Mouse (Mus musculus): Measurements from ENCODE around the gene Gm20388. TPM values are rescaled to one million over a fixed set of nuclear protein-coding genes. Genes with fewer than 3 reads are reported as not detected.

Gene Gm20388
- polyA plus RNA-seq, 1 experiment from 2014 or later, result not detected

GRCm38 (mm10) chr8:120449139-120449538 is 538.5 kb downstream of the Gm20388 start:
- ATAC-seq (ENCODE audit: low read depth), result no peak
- Histone ChIP-seq H3K9ac (ENCODE audit: low read length) (no peak overlapping the region), H3K27ac (ENCODE audit: low read length) (no peak overlapping the region), H3K27me3 (ENCODE audit: control insufficient read depth, insufficient read depth, low read depth, low read length) (no peaks in the 10 kb centered on the region; the same call in 1 of the 2 replicates), H3K9me3 (ENCODE audit: control insufficient read depth, low read length) (no peaks in the 10 kb centered on the region), H3K4me2 (ENCODE audit: low read depth, low read length) (no peak overlapping the region), H3K4me1 (replicated peaks; ENCODE audit: control insufficient read depth, insufficient read depth, low read length) (peaks cover 14% of the 10 kb centered on the region), H3K4me3 (ENCODE audit: low read length) (no peak overlapping the region), H3K36me3 (ENCODE audit: control insufficient read depth, insufficient read depth, low read length) (no peaks in the 10 kb centered on the region)
- WGBS, result 84% methylated on average over 4 of the region's 4 CpGs

DNA sequence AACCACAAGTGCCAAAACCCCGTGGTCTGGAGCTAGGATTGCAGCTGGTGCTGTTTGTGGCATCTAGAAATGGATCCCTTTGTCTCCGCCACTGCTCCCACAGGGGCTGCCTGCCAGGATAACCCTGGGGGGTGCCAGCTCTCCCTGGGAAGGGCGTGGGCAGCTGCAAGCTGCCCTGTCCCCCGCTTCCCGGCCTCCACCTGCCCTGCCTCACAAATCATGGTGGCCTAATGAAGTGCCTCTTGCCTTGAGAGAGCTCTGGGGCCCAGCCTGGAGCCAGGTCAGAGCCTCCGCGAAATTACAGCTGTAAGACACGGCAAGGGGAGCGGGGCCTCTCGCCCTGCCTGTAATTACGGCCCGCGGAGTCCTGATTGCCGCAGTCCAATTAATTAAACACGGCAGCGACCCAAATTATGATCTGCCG is 539.0 kb downstream of the Gm20388 start:
- H3K9me3 ChIP-seq (ENCODE audit: control insufficient read depth, low read length), result no peaks in the 10 kb centered on the region
- 28% methylated on average over 17 of the region's 17 CpGs for WGBS
- peaks cover 14% of the 10 kb centered on the region for H3K4me1 ChIP-seq (replicated peaks; ENCODE audit: control insufficient read depth, insufficient read depth, low read length)
- no peak overlapping the region for H3K27ac ChIP-seq (ENCODE audit: low read length)
- H3K27me3 ChIP-seq (ENCODE audit: control insufficient read depth, insufficient read depth, low read depth, low read length), result no peaks in the 10 kb centered on the region; the same call in 1 of the 2 replicates
- no peak for ATAC-seq (ENCODE audit: low read depth)
- H3K4me3 ChIP-seq (ENCODE audit: low read length), result no peak overlapping the region
- H3K4me2 ChIP-seq (ENCODE audit: low read depth, low read length), result no peak overlapping the region
- H3K36me3 ChIP-seq (ENCODE audit: control insufficient read depth, insufficient read depth, low read length), result no peaks in the 10 kb centered on the region
- H3K9ac ChIP-seq (ENCODE audit: low read length), result 0 out of 2 replicates have a peak overlapping the region, but pooled peaks have one; percentile 14

GRCm38 (mm10) chr8:120452111-120452510 is 541.5 kb downstream of the Gm20388 start:
- H3K9me3 ChIP-seq (ENCODE audit: control insufficient read depth, low read length), result no peaks in the 10 kb centered on the region
- H3K4me3 ChIP-seq (ENCODE audit: low read length), result no peak overlapping the region
- H3K4me2 ChIP-seq (ENCODE audit: low read depth, low read length), result no peak overlapping the region
- H3K27ac ChIP-seq (ENCODE audit: low read length), result no peak overlapping the region
- peaks cover 38% of the 10 kb centered on the region for H3K4me1 ChIP-seq (replicated peaks; ENCODE audit: control insufficient read depth, insufficient read depth, low read length)
- H3K36me3 ChIP-seq (ENCODE audit: control insufficient read depth, insufficient read depth, low read length), result no peaks in the 10 kb centered on the region
- H3K27me3 ChIP-seq (ENCODE audit: control insufficient read depth, insufficient read depth, low read depth, low read length), result no peaks in the 10 kb centered on the region; the same call in 1 of the 2 replicates
- WGBS, result 92% methylated on average over 2 of the region's 2 CpGs
- H3K9ac ChIP-seq (ENCODE audit: low read length), result no peak overlapping the region
- ATAC-seq (ENCODE audit: low read depth), result no peak

DNA sequence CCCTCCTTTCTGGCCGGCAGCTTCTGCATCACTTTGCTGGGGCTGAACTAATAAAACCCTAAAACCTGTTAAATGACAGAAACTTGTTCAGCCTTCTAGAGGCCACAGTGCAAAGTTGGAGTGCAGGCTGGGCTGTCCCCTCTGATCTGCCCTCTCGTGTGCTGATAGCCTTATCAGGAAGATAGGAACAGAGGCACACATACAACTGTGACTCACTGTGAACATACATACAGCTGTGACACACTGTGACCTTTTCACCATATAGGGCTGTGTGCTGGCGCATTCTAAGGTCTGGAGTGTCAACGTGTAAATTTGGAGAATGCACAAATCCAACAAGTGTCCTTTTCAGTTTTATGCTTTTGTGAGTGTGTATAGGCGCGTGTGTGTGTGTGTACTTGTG is 543.8 kb downstream of the Gm20388 start:
- WGBS, result 51% methylated on average over 6 of the region's 6 CpGs
- no peak overlapping the region for H3K4me3 ChIP-seq (ENCODE audit: low read length)
- H3K27me3 ChIP-seq (ENCODE audit: control insufficient read depth, insufficient read depth, low read depth, low read length), result no peaks in the 10 kb centered on the region
- H3K9ac ChIP-seq (ENCODE audit: low read length), result no peak overlapping the region
- H3K36me3 ChIP-seq (ENCODE audit: control insufficient read depth, insufficient read depth, low read length), result no peaks in the 10 kb centered on the region
- no peak for ATAC-seq (ENCODE audit: low read depth)
- no peaks in the 10 kb centered on the region for H3K9me3 ChIP-seq (ENCODE audit: control insufficient read depth, low read length)
- 0 out of 2 replicates have a peak overlapping the region, but pooled peaks have one; percentile 34 for H3K27ac ChIP-seq (ENCODE audit: low read length)
- H3K4me2 ChIP-seq (ENCODE audit: low read depth, low read length), result no peak overlapping the region
- H3K4me1 ChIP-seq (replicated peaks; ENCODE audit: control insufficient read depth, insufficient read depth, low read length), result peaks cover 51% of the 10 kb centered on the region

DNA sequence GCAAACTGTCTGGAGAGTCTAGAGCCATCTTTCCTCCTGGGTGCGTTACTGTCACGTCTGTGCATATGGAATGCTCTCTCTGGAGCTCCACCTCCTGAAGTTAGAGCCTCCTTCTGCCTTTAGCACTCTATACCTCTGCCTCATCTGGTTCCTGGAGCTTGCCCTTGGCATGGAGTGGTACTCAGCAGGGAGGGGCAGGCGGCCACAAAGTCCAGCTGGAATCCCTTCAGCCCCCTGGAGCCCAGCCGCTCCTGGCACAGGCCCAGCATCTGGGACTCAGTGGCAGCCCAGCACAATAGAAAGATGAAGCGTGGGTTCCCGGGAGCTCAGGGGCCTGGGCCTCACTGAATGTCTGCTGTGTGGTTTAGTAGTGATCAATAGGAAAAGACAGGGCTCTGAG is 549.7 kb downstream of the Gm20388 start:
- Histone ChIP-seq H3K36me3 (ENCODE audit: control insufficient read depth, insufficient read depth, low read length) (no peaks in the 10 kb centered on the region), H3K4me2 (ENCODE audit: low read depth, low read length) (0 out of 2 replicates have a peak overlapping the region, but pooled peaks have one; percentile 4), H3K4me3 (ENCODE audit: low read length) (no peak overlapping the region), H3K9ac (ENCODE audit: low read length) (peak overlapping the region; percentile 48), H3K27ac (ENCODE audit: low read length) (peak overlapping the region; percentile 74), H3K27me3 (ENCODE audit: control insufficient read depth, insufficient read depth, low read depth, low read length) (no peaks in the 10 kb centered on the region), H3K9me3 (ENCODE audit: control insufficient read depth, low read length) (no peaks in the 10 kb centered on the region), H3K4me1 (replicated peaks; ENCODE audit: control insufficient read depth, insufficient read depth, low read length) (peaks cover 80% of the 10 kb centered on the region)
- ATAC-seq (ENCODE audit: low read depth), result peak; percentile 13; the same call in 1 of the 2 replicates
- WGBS, result 30% methylated on average over 6 of the region's 6 CpGs

- WGBS, result 29% methylated on average over 15 of the region's 15 CpGs
- 0 out of 2 replicates have a peak overlapping the region, but pooled peaks have one; percentile 26 for H3K9ac ChIP-seq (ENCODE audit: low read length)
- 0 out of 2 replicates have a peak overlapping the region, but pooled peaks have one; percentile 9 for H3K4me2 ChIP-seq (ENCODE audit: low read depth, low read length)
Observed at GRCm38 (mm10) chr8:120462119-120462551, 551.5 kb downstream of the Gm20388 start.

GRCm38 (mm10) chr8:120462611-120463010 is 552.0 kb downstream of the Gm20388 start:
- Histone ChIP-seq H3K36me3 (ENCODE audit: control insufficient read depth, insufficient read depth, low read length) (no peaks in the 10 kb centered on the region), H3K9ac (ENCODE audit: low read length) (no peak overlapping the region), H3K4me2 (ENCODE audit: low read depth, low read length) (no peak overlapping the region), H3K27ac (ENCODE audit: low read length) (peak overlapping the region; percentile 51), H3K4me1 (replicated peaks; ENCODE audit: control insufficient read depth, insufficient read depth, low read length) (peaks cover 77% of the 10 kb centered on the region), H3K9me3 (ENCODE audit: control insufficient read depth, low read length) (no peaks in the 10 kb centered on the region), H3K4me3 (ENCODE audit: low read length) (no peak overlapping the region), H3K27me3 (ENCODE audit: control insufficient read depth, insufficient read depth, low read depth, low read length) (no peaks in the 10 kb centered on the region)
- WGBS, result 53% methylated on average over 6 of the region's 6 CpGs
- no peak for ATAC-seq (ENCODE audit: low read depth)

More at GRCm38 (mm10) chr8:120462119-120462551, 551.5 kb downstream of the Gm20388 start:
- no peaks in the 10 kb centered on the region for H3K36me3 ChIP-seq (ENCODE audit: control insufficient read depth, insufficient read depth, low read length)
- peak overlapping the region; percentile 68 for H3K27ac ChIP-seq (ENCODE audit: low read length)
- H3K4me1 ChIP-seq (replicated peaks; ENCODE audit: control insufficient read depth, insufficient read depth, low read length), result peaks cover 80% of the 10 kb centered on the region
- ATAC-seq (ENCODE audit: low read depth), result peak; percentile 61
- H3K4me3 ChIP-seq (ENCODE audit: low read length), result no peak overlapping the region
- H3K27me3 ChIP-seq (ENCODE audit: control insufficient read depth, insufficient read depth, low read depth, low read length), result no peaks in the 10 kb centered on the region
- no peaks in the 10 kb centered on the region for H3K9me3 ChIP-seq (ENCODE audit: control insufficient read depth, low read length)

- no peak overlapping the region for H3K4me2 ChIP-seq (ENCODE audit: low read depth, low read length)
- no peak overlapping the region for H3K27ac ChIP-seq (ENCODE audit: low read length)
- no peak overlapping the region for H3K4me3 ChIP-seq (ENCODE audit: low read length)
- H3K36me3 ChIP-seq (ENCODE audit: control insufficient read depth, insufficient read depth, low read length), result no peaks in the 10 kb centered on the region
- no peaks in the 10 kb centered on the region for H3K9me3 ChIP-seq (ENCODE audit: control insufficient read depth, low read length)
- no peak for ATAC-seq (ENCODE audit: low read depth)
- 81% methylated on average over 8 of the region's 9 CpGs for WGBS
- H3K27me3 ChIP-seq (ENCODE audit: control insufficient read depth, insufficient read depth, low read depth, low read length), result no peaks in the 10 kb centered on the region
- H3K4me1 ChIP-seq (replicated peaks; ENCODE audit: control insufficient read depth, insufficient read depth, low read length), result peaks cover 64% of the 10 kb centered on the region
- no peak overlapping the region for H3K9ac ChIP-seq (ENCODE audit: low read length)
Observed at GRCm38 (mm10) chr8:120463918-120464584, 553.4 kb downstream of the Gm20388 start.

- no peak overlapping the region for H3K4me3 ChIP-seq (ENCODE audit: low read length)
- H3K4me1 ChIP-seq (replicated peaks; ENCODE audit: control insufficient read depth, insufficient read depth, low read length), result peaks cover 59% of the 10 kb centered on the region
- H3K27me3 ChIP-seq (ENCODE audit: control insufficient read depth, insufficient read depth, low read depth, low read length), result no peaks in the 10 kb centered on the region
- no peaks in the 10 kb centered on the region for H3K36me3 ChIP-seq (ENCODE audit: control insufficient read depth, insufficient read depth, low read length)
- 0 out of 2 replicates have a peak overlapping the region, but pooled peaks have one; percentile 60 for H3K27ac ChIP-seq (ENCODE audit: low read length)
- no peak for ATAC-seq (ENCODE audit: low read depth)
- H3K4me2 ChIP-seq (ENCODE audit: low read depth, low read length), result no peak overlapping the region
- no peak overlapping the region for H3K9ac ChIP-seq (ENCODE audit: low read length)
- 48% methylated on average over 4 of the region's 4 CpGs for WGBS
- no peaks in the 10 kb centered on the region for H3K9me3 ChIP-seq (ENCODE audit: control insufficient read depth, low read length)
Observed at GRCm38 (mm10) chr8:120464585-120464937, 553.9 kb downstream of the Gm20388 start.
